Mouse (Mus musculus) 3T3-L1 (cell line): ENCODE measurements around the gene Nhsl2.

Experiments
- DNase-seq: peaks from one replicate; pipeline ENCODE4 v3.0.0-alpha.2; 2015; ENCODE audit warnings: low read depth, low spot score

Gene Nhsl2

GRCm38 (mm10) chrX:101980586-101980985, 131.4 kb downstream of the Nhsl2 start:
- no peak for DNase-seq

GRCm38 (mm10) chrX:101981450-101981849, 132.3 kb downstream of the Nhsl2 start:
- peak; percentile 10 for DNase-seq

GRCm38 (mm10) chrX:101983638-101984037, 134.5 kb downstream of the Nhsl2 start:
- no peak for DNase-seq

GRCm38 (mm10) chrX:101986657-101987367, 137.6 kb downstream of the Nhsl2 start:
- no peak for DNase-seq

- DNase-seq: peak; percentile 19
Measured at GRCm38 (mm10) chrX:101993841-101994571, 144.8 kb downstream of the Nhsl2 start.

GRCm38 (mm10) chrX:101996726-101997125, 147.5 kb downstream of the Nhsl2 start:
- peak; percentile 52 for DNase-seq

- DNase-seq: no peak
Measured at GRCm38 (mm10) chrX:102003632-102004315, 154.6 kb downstream of the Nhsl2 start.

GRCm38 (mm10) chrX:102004370-102004769, 155.2 kb downstream of the Nhsl2 start:
- no peak for DNase-seq

GRCm38 (mm10) chrX:102005141-102005641, 156.0 kb downstream of the Nhsl2 start:
- DNase-seq: no peak

GRCm38 (mm10) chrX:102007935-102008334, 158.8 kb downstream of the Nhsl2 start:
- DNase-seq: no peak

GRCm38 (mm10) chrX:102017213-102017923, 168.2 kb downstream of the Nhsl2 start:
- no peak for DNase-seq

- no peak for DNase-seq
Measured at GRCm38 (mm10) chrX:102018890-102019289, 169.7 kb downstream of the Nhsl2 start.

GRCm38 (mm10) chrX:102019471-102020240, 170.5 kb downstream of the Nhsl2 start:
- DNase-seq: no peak

GRCm38 (mm10) chrX:102024976-102025375, 175.8 kb downstream of the Nhsl2 start:
- no peak for DNase-seq

- no peak for DNase-seq
Measured at GRCm38 (mm10) chrX:102031851-102032250, 182.7 kb downstream of the Nhsl2 start.

GRCm38 (mm10) chrX:102032431-102032830, 183.2 kb downstream of the Nhsl2 start:
- DNase-seq: no peak

GRCm38 (mm10) chrX:102033566-102033965, 184.4 kb downstream of the Nhsl2 start:
- DNase-seq: no peak

- no peak for DNase-seq
Measured at GRCm38 (mm10) chrX:102035671-102036070, 186.5 kb downstream of the Nhsl2 start.

- no peak for DNase-seq
Measured at GRCm38 (mm10) chrX:102036866-102037361, 187.7 kb downstream of the Nhsl2 start.

GRCm38 (mm10) chrX:102037506-102037905, 188.3 kb downstream of the Nhsl2 start:
- DNase-seq: peak; percentile 58

- DNase-seq: no peak
Measured at GRCm38 (mm10) chrX:102041562-102041961, 192.4 kb downstream of the Nhsl2 start.
